In the genomic region with DNA sequence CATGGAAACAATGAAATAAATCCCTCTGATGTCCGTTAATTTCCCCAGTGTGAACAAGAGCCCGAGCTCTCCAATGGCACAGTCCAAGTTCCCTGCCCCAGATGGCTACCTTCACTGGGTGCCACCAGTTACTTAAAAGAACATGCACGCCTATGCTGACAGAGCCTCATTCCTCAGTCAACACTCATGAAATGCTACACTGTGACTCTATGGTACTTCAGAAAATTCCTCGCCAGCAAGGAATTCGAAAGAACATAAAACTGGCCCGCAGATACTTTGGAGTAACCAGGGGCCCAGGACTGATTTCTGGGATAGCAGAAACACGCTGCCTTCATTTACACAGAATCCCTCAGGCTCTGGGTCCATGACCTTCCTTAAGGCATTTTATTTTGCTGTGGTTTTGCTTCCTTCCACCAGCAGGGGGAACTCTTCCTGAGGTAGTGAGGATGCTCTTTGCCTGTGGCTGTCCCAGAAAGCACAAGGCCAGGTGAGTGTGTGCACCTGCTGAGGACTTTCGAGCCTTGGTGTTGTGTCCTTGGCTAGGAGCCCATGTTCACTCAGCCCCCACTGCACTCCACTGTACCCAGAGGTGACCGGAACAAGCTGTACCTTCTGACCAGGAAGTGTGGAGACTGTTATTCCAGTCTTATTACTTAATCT, we compare ENCODE assay signal across 7 mouse cellular contexts.
DNase-seq lines count a peak whose midpoint lies in the region; ATAC-seq lines count a peak whose summit lies in the region.

No protein-coding gene starts in this region.

- H3K27me3 ChIP-seq in hindbrain, embryonic 11.5 days (ENCODE audit: control insufficient read depth, insufficient read depth, low read length): no peaks in the 10 kb centered on the region

- no peaks in the 10 kb centered on the region for H3K36me3 ChIP-seq in hindbrain, embryonic 11.5 days (ENCODE audit: control insufficient read depth, insufficient read depth, low read length)

- DNase-seq in ES-CJ7 (ENCODE audit: low read depth, low spot score): peak; percentile 68
- DNase-seq in adrenal gland, postnatal 10 days: peak; percentile 54
- peak; percentile 37 for DNase-seq in embryo, embryonic 11.5 days (ENCODE audit: low read depth, low spot score)
- DNase-seq in hindbrain, embryonic 11.5 days (ENCODE audit: low spot score): peak; percentile 72
- peak; percentile 18 to 48 for DNase-seq in layer of hippocampus, postnatal 14 days (ENCODE audit: low spot score in 2 of 2)
- DNase-seq in mesoderm, embryonic 11.5 days (ENCODE audit: low read depth, low spot score): peak; percentile 57
- DNase-seq in right cerebral cortex, postnatal 4 days: peak; percentile 26

- H3K27ac ChIP-seq in hindbrain, embryonic 11.5 days (ENCODE audit: low read depth, low read length): no peak overlapping the region

- no peak for ATAC-seq in hindbrain, embryonic 11.5 days (ENCODE audit: low FRiP score)

- H3K4me1 ChIP-seq in hindbrain, embryonic 11.5 days (replicated peaks; ENCODE audit: control insufficient read depth, insufficient read depth, low read length): no peaks in the 10 kb centered on the region

- no peak overlapping the region for H3K9ac ChIP-seq in hindbrain, embryonic 11.5 days (ENCODE audit: low read depth, low read length)

- H3K4me2 ChIP-seq in hindbrain, embryonic 11.5 days (replicated peaks; ENCODE audit: low read depth, low read length): no peak overlapping the region

- H3K9me3 ChIP-seq in hindbrain, embryonic 11.5 days (ENCODE audit: control insufficient read depth, low read length): no peaks in the 10 kb centered on the region

- no peak overlapping the region for H3K4me3 ChIP-seq in hindbrain, embryonic 11.5 days (ENCODE audit: low read depth, low read length)

- WGBS in hindbrain, embryonic 11.5 days: 77% methylated on average over 9 of the region's 9 CpGs
